Mouse (Mus musculus): Measurements from ENCODE around the gene Nova2.
A peak's percentile ranks its signal among the peaks of the same experiment; 100 is the strongest.

Nova2 gene

DNA sequence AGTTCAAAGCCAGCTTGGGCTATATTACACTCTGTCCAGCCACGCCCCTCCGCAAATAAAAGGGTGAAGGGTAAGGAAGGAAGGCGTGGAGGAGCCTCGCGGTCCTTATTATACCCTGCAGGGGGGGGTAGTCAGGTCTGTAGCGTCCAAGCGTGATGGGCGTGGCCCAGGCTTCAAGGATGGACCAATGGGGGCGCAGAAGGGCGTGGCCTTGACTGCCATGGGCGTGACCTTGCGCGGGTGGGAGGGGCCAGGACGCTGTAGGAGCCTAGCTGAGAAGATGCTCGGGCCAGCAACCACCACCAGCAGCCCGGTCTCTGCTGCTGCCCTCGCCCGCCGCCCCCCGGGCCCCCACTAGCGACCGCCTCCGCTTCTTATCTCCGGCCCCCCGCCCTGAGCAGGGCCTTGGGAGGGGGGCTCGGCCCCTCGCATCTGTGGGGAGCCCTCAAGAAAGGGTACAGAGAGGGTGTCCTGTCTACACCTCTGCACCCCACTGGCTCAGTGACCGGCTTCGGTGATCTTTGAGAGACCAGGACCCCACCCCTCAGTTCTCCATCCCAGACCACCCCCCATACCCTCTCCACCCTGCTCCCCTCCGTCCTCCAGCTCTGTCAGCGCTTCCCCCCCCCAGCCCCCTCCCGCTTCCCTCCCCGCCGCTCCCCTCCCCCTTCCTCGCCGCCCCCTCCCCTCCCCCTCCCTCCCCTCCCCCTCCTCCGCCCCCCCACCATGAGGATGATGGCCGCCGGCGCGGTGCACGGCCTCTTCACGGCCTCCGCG, at the start of gene Nova2:
Gene Nova2 (plus strand): TSS at position 727 of the 777 bp plus-strand sequence.
- no peak for DNase-seq (ENCODE audit: low spot score)

DNA sequence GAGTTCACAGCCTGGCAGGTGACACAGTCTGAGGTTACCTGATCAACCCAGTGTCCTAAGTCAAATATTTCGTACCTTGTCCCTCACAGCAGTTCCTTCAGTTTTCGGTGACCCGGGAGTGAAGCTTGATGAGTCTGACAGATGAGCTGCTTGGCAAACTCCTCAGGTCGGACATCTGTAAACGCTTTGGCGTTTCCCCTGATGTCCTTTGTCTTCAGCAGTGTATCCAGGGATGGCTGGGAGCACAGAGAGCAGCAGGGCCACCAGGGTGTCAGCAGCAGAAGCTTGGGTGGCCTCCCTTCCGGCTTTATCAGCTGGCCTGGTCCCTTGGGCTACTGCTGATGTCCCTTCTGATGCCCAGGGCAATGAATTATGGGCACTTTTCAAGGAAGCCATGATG, 47.0 kb upstream of the Nova2 start:
- DNase-seq (ENCODE audit: low spot score) = no peak

DNA sequence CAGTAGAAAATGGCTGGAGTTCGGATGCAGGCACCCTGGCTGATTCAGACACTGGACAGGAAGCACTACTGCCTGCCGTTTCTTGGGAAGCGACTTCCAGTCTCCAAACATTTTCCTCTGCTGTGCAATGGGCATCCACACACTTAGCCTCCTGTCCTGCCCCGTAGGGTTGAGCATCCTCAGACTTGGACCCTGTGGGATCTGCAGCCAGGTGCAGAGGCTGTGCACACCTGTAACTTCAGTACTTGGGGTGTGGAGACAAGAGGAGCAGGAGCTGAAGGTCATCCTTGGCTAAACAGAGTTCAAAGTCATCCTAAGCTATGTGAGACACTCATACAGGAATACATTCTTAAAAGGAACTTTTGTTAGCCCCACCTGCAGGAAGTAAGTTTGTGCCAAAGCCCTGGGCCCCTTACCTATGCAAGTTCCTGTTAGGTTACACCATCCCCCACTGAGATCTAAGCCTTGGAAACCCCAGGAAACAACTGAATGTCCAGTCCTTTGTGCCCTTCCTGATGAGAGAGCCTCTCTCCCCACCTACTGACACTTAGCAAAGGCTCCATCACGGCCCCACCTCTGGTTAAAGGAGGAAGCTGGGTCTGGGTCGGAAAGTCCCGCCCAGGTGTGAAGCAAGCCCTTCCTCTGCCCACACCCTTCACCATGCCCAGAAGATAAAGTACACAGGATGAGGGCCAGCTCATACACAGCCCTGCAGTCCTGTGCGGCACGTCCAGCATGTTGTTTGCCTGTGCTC, 41.5 kb upstream of the Nova2 start:
- DNase-seq (ENCODE audit: low spot score) = no peak

DNA sequence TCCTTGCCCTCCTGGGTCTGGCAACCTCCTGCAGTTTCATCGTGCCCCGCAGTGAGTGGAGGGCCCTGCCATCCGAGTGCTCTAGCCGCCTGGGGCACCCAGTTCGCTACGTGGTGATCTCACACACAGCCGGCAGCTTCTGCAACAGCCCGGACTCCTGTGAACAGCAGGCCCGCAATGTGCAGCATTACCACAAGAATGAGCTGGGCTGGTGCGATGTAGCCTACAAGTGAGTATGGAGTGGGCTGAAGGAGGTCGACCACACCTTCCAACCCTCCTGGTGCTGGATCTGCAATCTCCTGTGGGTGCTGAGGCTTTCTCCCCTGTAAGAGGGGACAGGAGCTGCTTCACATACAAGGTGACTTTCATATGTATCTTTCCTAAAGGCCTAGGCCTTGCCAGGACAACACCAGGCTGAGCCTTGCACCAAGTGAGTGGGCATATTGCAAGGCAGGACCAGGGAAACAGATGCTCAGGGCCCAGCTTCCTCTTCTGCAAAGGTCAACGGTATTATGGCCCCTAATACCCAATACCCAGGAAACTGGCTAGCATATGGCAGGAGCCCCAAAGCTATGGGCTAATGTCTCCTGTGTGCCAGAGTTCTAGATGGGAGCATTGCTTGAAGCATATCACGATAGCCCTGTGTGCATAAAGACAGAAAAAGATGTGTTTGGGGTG, 40.8 kb upstream of the Nova2 start:
- no peak for DNase-seq (ENCODE audit: low spot score)

DNA sequence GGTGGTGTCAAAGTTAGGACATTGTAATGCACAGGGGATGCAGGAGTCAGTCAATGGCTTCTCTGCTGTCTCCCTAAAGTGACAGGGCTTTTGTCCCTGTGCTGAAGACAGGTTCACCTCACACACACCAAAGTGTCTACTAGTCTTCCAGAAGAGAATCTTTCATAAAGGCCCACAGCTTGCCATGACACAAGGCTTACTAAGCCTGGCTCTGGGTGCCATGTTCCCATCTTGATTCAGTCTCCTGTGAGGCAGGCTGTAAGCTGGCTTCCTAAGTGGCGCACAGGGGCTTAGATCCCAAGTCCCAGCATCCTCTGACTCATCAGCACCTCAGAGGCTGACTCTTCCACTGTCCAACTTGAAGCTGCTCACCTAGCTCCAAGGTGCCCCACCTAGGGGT, 38.7 kb upstream of the Nova2 start:
- DNase-seq (ENCODE audit: low spot score) = no peak

DNA sequence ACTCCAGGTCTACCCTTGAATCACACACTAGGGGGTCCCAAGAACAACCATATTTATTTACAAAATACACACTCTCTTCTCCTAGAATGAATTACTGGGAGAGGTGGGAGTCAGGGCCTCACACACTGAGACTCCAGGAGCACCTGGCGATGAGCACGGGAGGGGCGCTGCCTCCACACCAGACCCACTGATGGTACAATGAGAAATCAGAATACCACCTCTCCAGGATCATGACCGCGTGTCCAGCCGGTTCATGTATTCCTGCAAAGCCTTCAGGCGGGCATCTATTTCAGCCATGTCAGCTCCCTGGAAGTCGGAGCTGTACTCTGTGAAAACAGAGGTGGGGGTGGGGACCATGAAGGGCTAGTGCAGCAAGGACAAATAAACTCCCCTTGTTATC, 34.8 kb upstream of the Nova2 start:
- DNase-seq (ENCODE audit: low spot score) = no peak

DNA sequence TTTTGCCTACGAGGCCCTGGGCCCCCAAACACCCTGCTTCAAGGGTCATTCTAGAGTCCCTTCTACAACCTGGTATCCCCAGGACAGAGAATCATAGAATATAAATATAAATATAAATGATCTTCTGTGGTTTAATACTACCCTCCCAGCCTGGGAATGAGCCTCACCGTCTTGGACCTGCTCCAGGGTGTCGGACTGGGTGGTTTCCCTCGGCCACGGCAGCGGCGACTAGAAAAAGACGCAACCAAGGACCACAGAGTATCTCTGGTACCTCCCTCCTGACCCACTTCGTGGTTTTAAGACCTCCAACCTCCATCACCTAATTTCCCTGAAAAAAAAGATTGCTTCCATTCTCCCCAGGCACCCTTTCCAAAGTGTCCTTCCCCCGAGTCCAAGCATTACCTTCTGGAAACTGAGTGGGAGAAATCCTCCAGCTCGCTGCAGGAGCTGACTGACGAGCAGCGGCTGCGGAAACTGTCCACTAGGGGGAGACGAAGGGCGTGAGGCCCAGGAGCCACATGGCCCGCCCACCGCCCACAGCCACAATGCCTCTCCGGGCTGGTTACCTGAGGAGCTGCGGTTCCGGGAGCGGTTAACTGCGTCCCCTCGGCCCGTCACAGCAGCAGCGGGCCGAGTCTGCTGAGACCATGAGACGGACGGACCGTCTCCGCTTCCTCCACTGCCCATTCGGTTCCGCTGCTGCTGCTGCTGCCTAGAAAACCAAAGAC, 33.7 kb upstream of the Nova2 start:
- DNase-seq (ENCODE audit: low spot score) = peak; percentile 56

DNA sequence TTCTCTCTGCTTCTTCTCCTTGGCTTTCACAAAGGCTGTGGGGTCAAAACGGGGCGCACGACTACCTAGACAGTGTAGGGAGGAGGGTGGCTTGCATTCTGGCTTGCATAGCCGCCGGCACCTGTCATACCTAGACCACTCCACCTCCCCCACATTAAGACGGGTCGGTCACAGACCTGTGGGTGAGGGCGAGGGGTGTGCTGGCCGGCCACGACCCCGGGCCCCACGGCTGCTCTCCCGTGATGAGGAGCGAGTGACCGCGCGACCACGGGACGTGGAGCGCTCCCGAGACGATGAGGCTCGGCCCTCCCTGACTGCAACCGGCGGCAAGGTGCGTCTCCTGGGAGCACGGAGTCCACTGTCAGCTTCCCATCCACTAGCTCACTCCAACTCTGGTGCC, 32.7 kb upstream of the Nova2 start:
- DNase-seq (ENCODE audit: low spot score) = no peak

DNA sequence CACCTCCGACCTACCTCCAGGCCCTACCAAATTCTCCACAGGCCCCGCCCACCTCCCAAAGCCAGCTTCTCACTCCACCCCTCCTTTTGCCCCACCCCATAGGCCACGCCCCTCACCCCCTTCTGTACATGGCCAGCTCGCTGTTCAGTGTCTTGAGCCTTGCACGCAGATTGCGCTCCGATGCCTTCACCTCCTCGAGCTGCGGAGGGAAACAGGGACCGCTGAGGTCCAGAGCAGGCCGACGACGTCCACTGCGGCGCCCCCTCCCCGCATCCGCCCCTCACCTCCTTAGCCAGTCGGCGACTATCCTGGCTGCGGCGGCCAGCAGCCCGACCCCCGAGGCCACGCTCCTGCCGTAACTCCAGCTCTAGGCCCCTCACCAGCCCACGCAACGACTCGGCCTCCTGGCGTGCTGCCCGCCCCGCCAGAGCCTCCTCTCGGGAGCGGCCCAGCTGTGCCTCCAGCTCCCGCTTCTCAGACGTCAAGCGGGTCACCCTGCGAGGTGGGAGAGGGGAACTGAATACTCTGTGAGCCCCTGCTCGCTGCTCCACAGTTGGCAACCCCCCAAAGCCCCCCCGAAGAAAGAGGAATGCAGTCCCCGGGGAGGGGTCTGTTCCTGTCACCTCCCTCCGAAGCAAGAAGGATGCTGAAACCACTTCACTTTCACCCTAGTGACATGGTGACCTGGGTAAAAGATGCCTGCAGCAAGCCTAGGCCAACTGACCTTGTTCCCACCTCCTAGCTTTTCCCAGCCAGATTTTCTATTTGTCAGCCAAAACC, 31.8 kb upstream of the Nova2 start:
- no peak for DNase-seq (ENCODE audit: low spot score)

DNA sequence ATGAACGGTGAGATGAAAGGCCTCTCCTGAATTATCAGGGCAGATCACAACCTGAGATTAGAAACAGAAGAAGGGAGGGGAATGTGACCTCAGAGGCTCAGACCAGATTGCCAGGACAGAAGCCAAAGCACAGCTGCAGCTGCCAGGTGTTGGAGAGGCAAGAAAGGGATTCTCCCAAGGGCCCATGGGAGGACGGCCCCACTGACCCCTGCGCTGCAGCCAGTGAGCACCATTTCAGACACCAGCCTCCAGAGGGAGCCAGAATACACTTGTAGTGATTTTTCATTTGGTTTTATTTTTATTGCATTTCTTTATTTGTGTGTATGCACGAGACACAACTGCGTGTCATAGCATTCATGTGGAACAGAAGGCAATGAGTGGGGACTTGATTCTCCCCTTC, 29.2 kb upstream of the Nova2 start:
- DNase-seq (ENCODE audit: low spot score) = peak; percentile 55

DNA sequence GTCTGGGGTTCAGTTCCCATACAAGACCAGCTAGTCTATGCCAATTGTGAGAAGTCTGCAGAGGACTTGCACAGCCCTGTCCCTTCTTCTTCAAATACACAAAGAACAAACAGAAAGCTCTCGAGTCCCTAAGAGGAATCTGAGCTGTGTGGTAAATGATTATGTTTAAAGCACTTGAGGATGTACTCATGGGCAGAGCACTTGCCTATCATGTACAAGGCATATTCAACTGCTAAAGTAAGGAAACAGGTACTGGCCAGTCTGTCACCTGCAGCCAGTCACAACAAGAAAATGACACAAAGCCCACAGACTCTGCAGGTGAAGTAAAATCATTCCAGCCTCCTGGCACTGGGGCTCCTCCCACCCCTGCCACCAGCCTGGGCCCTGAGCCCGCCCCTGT, 25.2 kb upstream of the Nova2 start:
- no peak for DNase-seq (ENCODE audit: low spot score)

DNA sequence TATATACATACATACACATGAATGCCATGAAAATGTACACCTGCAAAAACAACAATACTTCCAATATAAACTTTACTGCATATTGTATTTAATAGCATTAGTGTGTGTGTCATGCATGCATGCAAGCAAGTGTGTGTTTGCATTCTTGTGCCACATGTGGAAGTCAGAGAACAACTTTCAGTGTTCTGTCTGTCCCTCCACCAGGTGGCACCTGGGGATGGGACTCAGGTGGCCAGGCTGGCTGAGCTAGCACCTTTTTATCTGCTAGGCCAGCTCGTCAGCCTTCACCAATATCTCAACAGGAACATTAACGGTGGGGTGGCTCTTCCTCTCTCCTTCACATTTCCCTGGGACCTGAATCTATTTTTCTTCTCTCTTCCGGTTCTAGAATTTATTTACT, 23.2 kb upstream of the Nova2 start:
- no peak for DNase-seq (ENCODE audit: low spot score)

DNA sequence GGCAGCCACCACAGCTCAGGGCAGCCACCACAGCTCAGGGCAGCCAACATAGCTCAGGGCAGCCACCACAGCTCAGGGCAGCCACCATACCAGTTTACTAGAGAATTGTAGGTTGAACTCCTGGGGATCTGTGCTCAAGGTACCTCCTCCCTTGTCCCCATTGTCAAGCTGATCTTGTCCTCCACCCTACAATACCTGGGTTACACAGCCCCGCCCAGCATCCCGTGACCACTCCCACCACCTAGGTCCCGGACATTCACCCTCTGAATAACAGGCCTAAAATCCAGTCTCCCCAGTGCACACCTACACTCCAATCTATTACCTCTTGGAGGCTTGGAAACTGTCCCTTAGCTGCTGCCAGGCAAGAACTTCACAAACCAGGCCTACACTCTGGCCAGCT, 20.7 kb upstream of the Nova2 start:
- DNase-seq (ENCODE audit: low spot score) = no peak

DNA sequence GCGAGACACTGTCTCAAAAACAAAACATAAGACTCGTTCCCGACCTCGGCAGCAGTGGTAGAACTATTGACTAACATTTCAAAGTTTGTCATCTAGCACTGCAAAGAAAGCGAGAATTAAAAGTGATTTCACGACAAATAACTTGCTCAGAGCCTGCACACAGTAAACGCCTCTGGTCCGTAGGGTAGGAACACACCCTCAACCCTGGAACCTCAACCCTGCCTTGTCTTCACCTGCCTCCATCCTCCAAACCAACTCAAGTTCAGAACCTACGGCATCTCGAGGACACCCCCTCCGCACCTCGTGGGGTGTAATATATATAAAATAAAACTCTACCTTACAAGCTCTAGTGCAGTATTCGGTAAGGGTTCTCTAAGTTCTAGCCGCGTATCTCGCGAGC, 15.9 kb upstream of the Nova2 start:
- DNase-seq (ENCODE audit: low spot score) = no peak

DNA sequence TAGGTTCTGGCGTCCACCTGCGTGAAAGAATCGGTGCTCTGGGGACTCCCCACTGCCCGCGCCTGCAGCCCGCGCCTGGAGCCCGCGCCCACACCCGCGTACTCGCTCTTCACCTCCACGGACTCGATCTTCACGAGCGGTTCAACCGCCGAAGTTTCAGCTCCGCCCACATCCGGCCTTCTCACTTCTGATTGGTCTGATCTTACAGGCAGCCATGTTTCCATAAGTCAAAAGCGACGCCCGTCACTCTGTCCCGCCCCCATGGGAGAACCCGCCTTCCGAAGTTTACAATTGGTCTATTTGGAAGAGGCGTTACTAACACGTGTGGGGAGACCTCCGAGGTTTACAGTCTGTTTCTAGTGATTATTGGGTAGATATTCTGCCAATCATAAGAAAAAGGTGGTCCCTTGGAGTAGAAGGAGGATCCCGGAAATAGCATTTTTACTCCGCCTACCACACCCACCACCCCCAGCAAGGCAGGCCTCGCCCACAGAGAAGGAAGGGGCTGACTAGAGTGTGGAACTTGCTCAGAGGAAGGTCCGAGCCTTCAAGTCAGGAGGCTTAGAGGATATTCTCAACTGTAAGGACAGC, 15.4 kb upstream of the Nova2 start, which contains the start of gene Ccdc61:
Gene Ccdc61 (minus strand): TSS at position 175 of the 591 bp plus-strand sequence.
- peak; percentile 98 for DNase-seq (ENCODE audit: low spot score)

DNA sequence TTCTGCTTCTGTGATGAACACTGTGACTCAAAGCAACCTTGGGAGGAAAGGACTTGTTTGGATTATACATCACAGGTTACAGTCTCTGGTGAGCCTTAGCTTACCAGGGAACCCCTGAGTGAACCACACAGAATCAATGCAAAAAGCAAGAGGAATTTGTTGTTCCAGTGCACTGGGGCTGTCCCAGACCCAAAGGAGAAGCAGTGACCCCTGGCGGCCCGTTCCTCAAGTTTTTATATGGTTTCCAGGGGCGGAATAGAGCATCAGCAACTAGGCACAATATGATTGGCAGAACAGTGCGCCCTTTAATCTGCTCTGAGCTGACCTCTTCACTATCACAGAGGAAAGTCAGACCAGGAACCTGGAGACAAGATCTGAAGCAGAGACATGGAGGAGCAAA, 9.4 kb upstream of the Nova2 start:
- DNase-seq (ENCODE audit: low spot score) = no peak

DNA sequence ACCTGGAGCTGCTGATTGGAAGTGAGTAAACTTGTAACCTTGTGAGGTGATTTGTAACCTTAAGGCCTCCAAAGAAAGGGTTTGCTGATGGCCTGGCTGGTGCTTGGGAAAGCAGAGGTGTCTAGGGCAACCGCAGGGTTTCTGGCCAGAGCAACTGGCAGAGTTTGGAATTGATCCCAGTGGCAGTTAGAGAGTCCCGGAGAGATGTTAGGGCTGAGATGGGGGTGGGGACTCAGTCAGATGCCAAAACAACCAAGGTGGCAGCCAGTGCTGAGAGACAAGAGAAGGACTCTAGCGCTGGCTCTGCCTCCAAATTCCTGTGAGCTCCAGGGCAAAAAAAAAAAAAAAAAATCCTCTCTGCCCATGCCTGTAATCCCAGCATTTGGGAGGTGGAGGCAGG, 7.8 kb upstream of the Nova2 start:
- peak; percentile 60 for DNase-seq (ENCODE audit: low spot score)

DNA sequence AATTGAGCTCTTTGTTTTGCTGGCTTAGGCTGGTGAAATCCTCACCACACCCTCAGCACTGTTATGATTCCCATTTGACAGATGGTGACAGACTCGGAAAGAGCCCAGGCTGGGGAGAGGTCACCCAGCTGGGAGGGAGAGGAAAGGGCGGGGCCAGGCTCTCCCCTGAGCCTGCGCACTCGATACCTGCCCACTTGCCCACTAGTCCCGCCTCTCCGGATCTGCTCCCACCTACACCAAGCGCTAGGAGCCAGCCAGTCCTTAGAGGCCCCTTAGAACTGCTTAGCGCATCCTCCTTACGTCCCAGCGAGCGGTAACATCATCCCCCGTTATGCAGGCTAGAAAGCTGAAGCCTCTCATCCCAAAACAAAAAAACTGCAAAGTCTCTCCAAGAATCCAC, 4.6 kb upstream of the Nova2 start:
- DNase-seq (ENCODE audit: low spot score) = peak; percentile 50

DNA sequence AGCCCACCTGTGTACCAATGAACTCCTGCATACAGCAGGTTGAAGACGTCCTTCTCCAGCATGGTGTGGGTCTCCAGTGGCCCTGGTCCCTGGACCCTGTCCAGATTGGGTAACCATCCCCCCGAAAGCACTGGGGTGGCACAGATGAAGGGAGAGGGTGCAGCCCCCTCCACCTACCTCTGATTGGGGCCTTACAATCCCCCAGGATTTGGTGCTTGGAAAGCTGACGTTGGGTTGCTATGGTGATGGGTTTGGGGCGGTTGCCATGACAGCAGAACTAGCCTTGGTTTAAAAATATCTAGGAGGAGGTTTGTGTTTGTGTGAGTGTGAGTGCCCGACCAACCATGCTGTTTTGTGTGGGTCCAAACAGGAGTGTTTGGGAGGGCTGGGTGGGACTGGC, 2.9 kb upstream of the Nova2 start:
- no peak for DNase-seq (ENCODE audit: low spot score)

DNA sequence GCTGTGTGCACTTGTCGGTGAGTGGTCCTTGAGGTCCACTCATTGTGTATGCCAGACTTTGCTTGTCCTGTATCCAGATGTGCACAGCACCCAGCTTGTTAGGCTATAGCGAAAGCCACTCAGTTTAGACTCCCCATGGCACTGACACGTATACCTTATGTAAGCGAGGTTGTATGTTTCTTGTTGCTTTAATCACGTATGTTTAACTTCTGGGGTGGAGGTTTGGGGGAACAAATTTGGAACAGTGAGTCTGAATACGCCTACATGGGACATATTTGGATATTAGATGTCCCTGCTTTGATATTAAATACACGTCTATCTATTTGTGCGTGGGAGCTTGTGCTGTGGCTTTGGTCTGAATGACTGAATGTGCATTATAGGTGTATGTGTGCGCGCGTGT, 2.4 kb upstream of the Nova2 start:
- DNase-seq (ENCODE audit: low spot score) = no peak

DNA sequence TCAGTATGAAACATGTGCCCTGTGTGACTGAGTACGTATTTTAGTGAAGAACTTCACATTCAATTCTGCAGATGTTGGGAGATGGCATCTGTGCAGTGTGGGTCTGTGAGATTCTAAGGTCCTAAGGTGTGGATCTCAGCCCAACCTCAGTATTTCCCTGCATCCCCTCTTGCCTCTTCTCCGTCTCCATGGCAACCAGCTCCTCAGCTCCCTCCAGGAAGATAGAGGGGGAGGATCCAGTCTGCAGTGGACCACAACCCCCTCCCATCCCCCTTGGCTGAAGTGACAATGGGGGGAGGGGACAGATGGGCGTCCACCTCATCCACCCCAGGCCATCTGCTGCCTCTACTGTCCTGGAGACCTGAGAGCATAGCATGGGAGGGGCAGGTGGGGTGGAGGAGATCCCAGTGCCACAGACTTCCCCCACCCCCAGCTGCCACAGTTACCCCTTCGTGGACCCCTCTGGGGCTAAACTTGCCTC, 1.9 kb upstream of the Nova2 start:
- DNase-seq (ENCODE audit: low spot score) = no peak

Data from adipocyte (in vitro differentiated cells).